Mouse (Mus musculus) liver, adult 2 months (tissue): Measurements from ENCODE around the gene Mpv17l2. TPM values are rescaled to one million over a fixed set of nuclear protein-coding genes. Genes with fewer than 3 reads are reported as not detected.

Experiments used
- DNase-seq: peaks from one replicate; pipeline ENCODE4 v3.0.0-alpha.2; 2011; ENCODE audit warnings: low read depth, low spot score; ENCODE audit errors: extremely low read depth
- H3K27ac ChIP-seq: fragments of 200-500 bp; replicated peaks from 2 replicates; pipeline ENCODE4 v1.5.1; 2012; ENCODE audit warnings: low read depth, mild to moderate bottlenecking, control low read depth, inconsistent platforms, low read length; ENCODE audit not compliant: insufficient read depth
- H3K27me3 ChIP-seq: fragments of 200-500 bp; 2 replicates; pipeline ENCODE4 v1.6.1; 2012; ENCODE audit warnings: mild to moderate bottlenecking, moderate library complexity, low read length, inconsistent platforms; ENCODE audit not compliant: control insufficient read depth, insufficient read depth
- H3K36me3 ChIP-seq: fragments of 200-500 bp; 2 replicates; pipeline ENCODE4 v1.6.1; 2012; ENCODE audit warnings: low read length, inconsistent platforms; ENCODE audit not compliant: control insufficient read depth, insufficient read depth
- H3K4me1 ChIP-seq: fragments of 200-500 bp; 2 replicates; pipeline ENCODE4 v1.6.1; 2011; ENCODE audit warnings: low read length; ENCODE audit not compliant: control insufficient read depth, insufficient read depth
- H3K4me3 ChIP-seq: fragments of 200-500 bp; 2 replicates; pipeline ENCODE4 v1.5.1; 2011; ENCODE audit warnings: low read depth, mild to moderate bottlenecking, control low read depth, low read length, moderate library complexity; ENCODE audit not compliant: insufficient read depth
- H3K79me2 ChIP-seq: fragments of 200-500 bp; 2 replicates; pipeline ENCODE4 v1.6.1; 2012; ENCODE audit warnings: inconsistent platforms, mild to moderate bottlenecking, low read length, moderate library complexity; ENCODE audit not compliant: control insufficient read depth, insufficient read depth
- H3K9ac ChIP-seq: fragments of 200-500 bp; 2 replicates; pipeline ENCODE4 v1.6.1; 2012; ENCODE audit warnings: low read depth, mild to moderate bottlenecking, control low read depth, inconsistent platforms, low read length
- CTCF ChIP-seq: fragments of 200-500 bp; IDR thresholded peaks from 2 replicates; pipeline ENCODE4 v1.5.1; 2011; ENCODE audit warnings: low read depth, low read length, control low read depth
- POLR2A ChIP-seq: fragments of 200-500 bp; IDR thresholded peaks from 2 replicates; pipeline ENCODE4 v1.6.1; 2011; ENCODE audit warnings: low read length, control low read depth; ENCODE audit not compliant: insufficient read depth; ENCODE audit errors: extremely low read depth
- WGBS: fragments of 180-500 bp; shearing (Covaris S2); methylation state at CpG from one replicate; pipeline ENCODE4 v1.1.7; 2018; 5-methylcytosine and 5-hydroxymethylcytosine counted together
- polyA plus RNA-seq: library from polyadenylated mRNA; depleted of rRNA; stranded (reverse); fragments of >200 nt; gene quantifications from 2 replicates; pipeline ENCODE4 v1.2.3, GENCODE M21; 2012
- total RNA-seq: library from RNA; depleted of rRNA; stranded (reverse); fragments of >200 nt; gene quantifications from 2 replicates; pipeline ENCODE4 v1.2.3, GENCODE M21; 2014

The Mpv17l2 gene
- total and polyA plus RNA-seq, 2 experiments: 13.7 to 33.9 TPM

- WGBS: 90% methylated on average over 32 of the region's 32 CpGs
- Histone ChIP-seq H3K4me3 (no peak overlapping the region), H3K27me3 (no peaks in the 10 kb centered on the region), H3K9ac (no peak overlapping the region), H3K4me1 (peaks cover 12% of the 10 kb centered on the region; the same call in 1 of the 2 replicates), H3K27ac (no peak overlapping the region; the same call in 1 of the 2 replicates), H3K36me3 (no peaks in the 10 kb centered on the region), H3K79me2 (no peaks in the 10 kb centered on the region)
- TF ChIP-seq POLR2A: no peak
- no peak for TF ChIP-seq CTCF
- no peak for DNase-seq
Measured at GRCm38 (mm10) chr8:70768231-70768776, 7.6 kb upstream of the Mpv17l2 start.

GRCm38 (mm10) chr8:70767503-70767902, 6.8 kb upstream of the Mpv17l2 start:
- Histone ChIP-seq H3K4me3 (no peak overlapping the region), H3K27me3 (no peaks in the 10 kb centered on the region), H3K27ac (no peak overlapping the region; the same call in 1 of the 2 replicates), H3K36me3 (no peaks in the 10 kb centered on the region), H3K79me2 (no peaks in the 10 kb centered on the region), H3K9ac (0 out of 2 replicates have a peak overlapping the region, but pooled peaks have one; percentile 3), H3K4me1 (peaks cover 12% of the 10 kb centered on the region; the same call in 1 of the 2 replicates)
- peak; percentile 69 for DNase-seq
- WGBS: 28% methylated on average over 6 of the region's 6 CpGs
- TF ChIP-seq CTCF (no peak), POLR2A (no peak)

GRCm38 (mm10) chr8:70766571-70767440, 6.1 kb upstream of the Mpv17l2 start:
- Histone ChIP-seq H3K4me3 (peak overlapping the region; percentile 61), H3K4me1 (peaks cover 12% of the 10 kb centered on the region; the same call in 1 of the 2 replicates), H3K36me3 (no peaks in the 10 kb centered on the region), H3K9ac (peak overlapping the region; percentile 64), H3K79me2 (no peaks in the 10 kb centered on the region), H3K27me3 (no peaks in the 10 kb centered on the region), H3K27ac (peak overlapping the region; percentile 24)
- no peak for TF ChIP-seq CTCF
- 0 out of 2 replicates have a peak, but pooled peaks have one; percentile 29 for TF ChIP-seq POLR2A
- WGBS: 25% methylated on average over 21 of the region's 21 CpGs
- peak; percentile 65 for DNase-seq

GRCm38 (mm10) chr8:70765838-70766570, 5.3 kb upstream of the Mpv17l2 start:
- H3K27me3 ChIP-seq: no peaks in the 10 kb centered on the region
- DNase-seq: no peak
- no peaks in the 10 kb centered on the region for H3K79me2 ChIP-seq
- peaks cover 12% of the 10 kb centered on the region; the same call in 1 of the 2 replicates for H3K4me1 ChIP-seq
- peak overlapping the region; percentile 61 for H3K4me3 ChIP-seq
- no peaks in the 10 kb centered on the region for H3K36me3 ChIP-seq
- H3K27ac ChIP-seq: peak overlapping the region; percentile 24
- no peak for TF ChIP-seq POLR2A
- TF ChIP-seq CTCF: no peak
- H3K9ac ChIP-seq: peak overlapping the region; percentile 64
- 20% methylated on average over 34 of the region's 34 CpGs for WGBS

- DNase-seq: no peak
- Histone ChIP-seq H3K9ac (no peak overlapping the region), H3K4me1 (peaks cover 12% of the 10 kb centered on the region; the same call in 1 of the 2 replicates), H3K27me3 (no peaks in the 10 kb centered on the region), H3K27ac (no peak overlapping the region), H3K79me2 (no peaks in the 10 kb centered on the region), H3K36me3 (no peaks in the 10 kb centered on the region), H3K4me3 (no peak overlapping the region)
- TF ChIP-seq POLR2A: no peak
- no peak for TF ChIP-seq CTCF
- WGBS: 65% methylated on average over 9 of the region's 9 CpGs
Measured at GRCm38 (mm10) chr8:70765329-70765728, 4.6 kb upstream of the Mpv17l2 start.
